In the genomic region with DNA sequence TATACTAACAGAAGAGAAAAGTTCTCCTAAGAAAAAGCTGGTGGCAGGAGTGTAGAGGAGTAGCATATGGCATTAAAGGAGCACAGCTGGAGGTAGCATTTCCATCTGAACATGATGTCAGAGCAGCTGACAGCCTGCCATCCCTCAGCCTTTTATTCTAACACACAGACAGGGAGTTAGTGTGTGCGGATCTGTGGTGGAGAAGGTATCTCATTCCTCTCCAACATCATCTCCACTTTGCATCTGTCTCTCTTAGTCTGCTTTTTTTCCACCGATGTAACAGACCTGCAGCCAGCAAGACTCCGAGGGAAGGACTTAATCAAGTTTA, we compare ENCODE assay signal across 8 mouse cellular contexts. TPM values are rescaled to one million over a fixed set of nuclear protein-coding genes. Genes with fewer than 3 reads are reported as not detected.
DNase-seq lines count a peak whose midpoint lies in the region; ATAC-seq and TF ChIP-seq lines count a peak whose summit lies in the region.

No protein-coding gene starts in this region.

- H3K27ac ChIP-seq in midbrain, postnatal 0 days (ENCODE audit: low read depth, low read length), result no peak overlapping the region

- peak overlapping the region; percentile 74 for H3K4me2 ChIP-seq in midbrain, postnatal 0 days (ENCODE audit: low read depth, low read length, poor library complexity, severe bottlenecking)

- H3K9ac ChIP-seq in midbrain, postnatal 0 days (replicated peaks; ENCODE audit: low read length, poor library complexity, severe bottlenecking), result no peak overlapping the region

- no peaks in the 10 kb centered on the region for H3K27me3 ChIP-seq in megakaryocyte, embryonic 14.5 days (replicated peaks)
- no peaks in the 10 kb centered on the region for H3K27me3 ChIP-seq in midbrain, postnatal 0 days (ENCODE audit: insufficient read depth, low read length)

- no peaks in the 10 kb centered on the region for H3K9me3 ChIP-seq in megakaryocyte, embryonic 14.5 days
- H3K9me3 ChIP-seq in midbrain, postnatal 0 days (ENCODE audit: low read length), result no peaks in the 10 kb centered on the region

- H3K36me3 ChIP-seq in megakaryocyte, embryonic 14.5 days (replicated peaks; ENCODE audit: low read length), result peaks cover 23% of the 10 kb centered on the region
- peaks cover 4% of the 10 kb centered on the region; the same call in 1 of the 2 replicates for H3K36me3 ChIP-seq in midbrain, postnatal 0 days (ENCODE audit: insufficient read depth, low read length)

- TF ChIP-seq CTCF in midbrain, postnatal 0 days (IDR thresholded peaks at IDR 0.05), result no peak

- WGBS in midbrain, postnatal 0 days, result 12% methylated on average over 3 of the region's 3 CpGs

- peak; percentile 79 for DNase-seq in cerebellum, adult 11-12 months
- DNase-seq in layer of hippocampus, adult 8-10 months (ENCODE audit: low spot score in 2 of 2), result peak; percentile 59 to 69
- peak; percentile 90 for DNase-seq in midbrain, postnatal 0 days (ENCODE audit: low spot score)
- no peak for DNase-seq in testis, postnatal 10 days (ENCODE audit: low spot score)
- no peak for DNase-seq in kidney, adult 11 months

- no peak; the same call in 1 of the 2 replicates for ATAC-seq in cerebellum, adult (ENCODE audit: insufficient number of reproducible peaks, low FRiP score, low TSS enrichment)
- no peak for ATAC-seq in megakaryocyte, adult 5-6 weeks (ENCODE audit: poor library complexity, severe bottlenecking)
- ATAC-seq in midbrain, postnatal 0 days (ENCODE audit: low FRiP score), result no peak

- peaks cover 33% of the 10 kb centered on the region for H3K4me1 ChIP-seq in megakaryocyte, embryonic 14.5 days
- H3K4me1 ChIP-seq in midbrain, postnatal 0 days (ENCODE audit: insufficient read depth, low read length), result peaks cover 6% of the 10 kb centered on the region; the same call in 1 of the 2 replicates

- peak overlapping the region; percentile 74 for H3K4me3 ChIP-seq in megakaryocyte, embryonic 14.5 days (replicated peaks)
- H3K4me3 ChIP-seq in midbrain, postnatal 0 days (ENCODE audit: low read depth, low read length), result peak overlapping the region; percentile 84

RNA-seq across cellular contexts. Expression of gene Zbtb18, which starts 2.3 kb away (rescaled TPM):
- 1.2 and 3.1 TPM in 2 replicates for polyA plus RNA-seq in megakaryocyte, embryonic 14.5 days (2012; ENCODE audit: insufficient read depth, low replicate concordance)
- 45.0 and 48.4 TPM in 2 replicates for total RNA-seq in megakaryocyte, adult 5-6 weeks (2015)
- 47.9 and 73.7 TPM in 2 replicates for total RNA-seq in megakaryocyte, adult 5-6 weeks (2017)
- 100 to 1,000 TPM; 478 to 591 (median 521) TPM for total RNA-seq in layer of hippocampus, adult 8-10 months (2022)
- total RNA-seq in midbrain, postnatal 0 days (2014; rRNA removed), result 24.7 and 56.7 TPM in 2 replicates
- 3.5 and 3.6 TPM in 2 replicates for polyA plus RNA-seq in midbrain, postnatal 0 days (2015; fragmentation: Nextera tagmentation; extraction: Ambion mirVana)

Comparison
In these comparisons a context has a peak if more than half of its experiments do, and no peak if none do; other contexts are left out.
1. DNase-seq: peak in cerebellum, adult 11-12 months (single experiment), layer of hippocampus, adult 8-10 months (2 of 2) and midbrain, postnatal 0 days (single experiment); none in testis, postnatal 10 days (single experiment) and kidney, adult 11 months (single experiment).